Mouse (Mus musculus): ENCODE measurements at regions not wholly inside any gene's neighbourhood (a gene's known extent, or its start where the extent isn't known, plus 50 kb on each side); places are given as distances from the start of the nearest gene placed in this dataset.

DNA sequence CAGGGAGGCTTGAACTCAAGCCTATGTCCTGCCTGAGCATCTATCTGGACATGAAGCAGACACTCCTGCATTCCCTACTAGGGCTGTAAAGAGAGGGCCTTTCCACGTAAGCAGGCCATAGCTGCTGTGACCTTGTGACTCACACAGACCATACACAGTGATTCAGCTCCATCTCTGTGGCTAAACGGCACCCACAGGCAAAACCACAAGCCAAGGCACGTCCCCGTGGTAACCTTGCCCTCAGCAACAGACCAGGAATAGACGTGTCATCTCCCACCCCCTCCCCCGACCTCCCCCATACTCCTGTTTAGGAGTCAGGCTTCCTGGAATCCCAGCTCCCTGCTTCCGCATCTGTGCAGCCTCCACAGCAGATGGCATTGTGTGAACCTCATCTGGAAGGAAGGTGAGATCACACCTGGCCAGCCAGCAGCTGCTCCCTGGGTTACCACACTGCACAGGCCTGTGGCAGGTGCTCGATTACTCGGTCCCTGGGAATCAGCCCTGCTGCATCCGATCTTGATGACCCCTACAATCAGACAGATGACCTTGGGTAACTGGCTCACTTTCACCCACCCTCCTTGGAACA is 79.2 kb upstream of the Hand1 start:
- DNase-seq (ENCODE audit: low read depth in 1 of 2, low spot score in 2 of 2) = no peak
- Histone ChIP-seq H3K36me3 (ENCODE audit: control insufficient read depth, insufficient read depth, low read length) (no peaks in the 10 kb centered on the region), H3K27me3 (ENCODE audit: control insufficient read depth, insufficient read depth, low read length) (0 out of 2 replicates have a peak, but pooled peaks cover 2% of the 10 kb centered on the region), H3K4me3 (ENCODE audit: extremely low read depth, insufficient read depth, insufficient read length) (no peak overlapping the region), H3K27ac (ENCODE audit: insufficient read depth, low read length) (no peak overlapping the region), H3K4me1 (ENCODE audit: control insufficient read depth, insufficient read depth, insufficient read length) (no peaks in the 10 kb centered on the region)
- TF ChIP-seq POLR2A (IDR thresholded peaks at IDR 0.05; ENCODE audit: low read depth, low read length) (no peak), CTCF (IDR thresholded peaks at IDR 0.05; ENCODE audit: extremely low read depth, insufficient read depth, insufficient read length, insufficient replicate concordance) (no peak)
- WGBS = 13% methylated on average over 10 of the region's 10 CpGs

DNA sequence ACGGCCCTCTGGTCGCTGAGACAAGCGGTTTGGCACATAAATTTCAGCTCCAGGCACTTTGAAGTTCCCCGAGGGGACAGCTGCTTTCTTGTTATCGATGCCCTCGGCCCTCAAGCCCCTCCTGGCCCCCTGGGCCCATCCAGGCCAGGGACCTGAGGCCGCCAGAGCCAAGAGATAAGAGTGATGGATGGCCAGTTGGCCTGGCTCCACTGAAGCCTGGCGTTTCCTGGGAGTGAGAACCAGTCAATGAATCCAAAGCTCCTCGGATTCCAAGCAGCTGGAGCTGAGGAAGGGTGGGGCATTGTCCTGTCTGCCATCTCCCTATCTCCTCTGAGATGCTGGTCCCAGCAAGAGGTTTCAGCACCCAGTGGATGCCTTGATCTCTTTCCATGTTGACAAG is 71.6 kb upstream of the Hand1 start:
- DNase-seq (ENCODE audit: low read depth in 1 of 2, low spot score in 2 of 2) = no peak
- H3K27me3 ChIP-seq (ENCODE audit: control insufficient read depth, insufficient read depth, low read length) = no peaks in the 10 kb centered on the region
- 72% methylated on average over 9 of the region's 9 CpGs for WGBS
- no peak for TF ChIP-seq POLR2A (IDR thresholded peaks at IDR 0.05; ENCODE audit: low read depth, low read length)
- TF ChIP-seq CTCF (IDR thresholded peaks at IDR 0.05; ENCODE audit: extremely low read depth, insufficient read depth, insufficient read length, insufficient replicate concordance) = no peak
- H3K36me3 ChIP-seq (ENCODE audit: control insufficient read depth, insufficient read depth, low read length) = no peaks in the 10 kb centered on the region
- H3K27ac ChIP-seq (ENCODE audit: insufficient read depth, low read length) = no peak overlapping the region
- no peaks in the 10 kb centered on the region for H3K4me1 ChIP-seq (ENCODE audit: control insufficient read depth, insufficient read depth, insufficient read length)
- no peak overlapping the region for H3K4me3 ChIP-seq (ENCODE audit: extremely low read depth, insufficient read depth, insufficient read length)

DNA sequence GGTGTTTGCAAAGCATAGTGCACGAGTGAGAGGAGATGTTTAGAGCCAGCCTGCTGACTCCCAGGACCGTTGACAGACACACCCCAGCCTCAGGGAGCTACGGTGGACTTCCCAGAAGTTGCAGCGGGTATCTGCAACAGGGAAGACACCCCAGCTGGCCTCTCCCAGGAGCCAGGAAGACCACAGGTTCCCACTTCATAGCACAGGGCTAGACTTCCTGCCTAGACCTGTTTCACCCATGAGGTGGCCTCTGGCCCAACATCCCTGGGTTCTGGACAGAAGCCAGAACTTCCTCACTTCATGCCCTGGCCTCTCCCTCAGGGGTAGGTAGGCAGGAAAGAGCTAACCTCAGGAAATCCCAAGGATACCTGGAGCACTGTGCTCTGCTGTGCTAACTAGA is 66.7 kb upstream of the Hand1 start:
- no peaks in the 10 kb centered on the region for H3K36me3 ChIP-seq (ENCODE audit: control insufficient read depth, insufficient read depth, low read length)
- no peak overlapping the region for H3K4me3 ChIP-seq (ENCODE audit: extremely low read depth, insufficient read depth, insufficient read length)
- H3K4me1 ChIP-seq (ENCODE audit: control insufficient read depth, insufficient read depth, insufficient read length) = peaks cover 5% of the 10 kb centered on the region; the same call in 1 of the 2 replicates
- no peak for TF ChIP-seq POLR2A (IDR thresholded peaks at IDR 0.05; ENCODE audit: low read depth, low read length)
- no peak for TF ChIP-seq CTCF (IDR thresholded peaks at IDR 0.05; ENCODE audit: extremely low read depth, insufficient read depth, insufficient read length, insufficient replicate concordance)
- WGBS = 26% methylated on average over 4 of the region's 4 CpGs
- H3K27me3 ChIP-seq (ENCODE audit: control insufficient read depth, insufficient read depth, low read length) = no peaks in the 10 kb centered on the region
- DNase-seq (ENCODE audit: low read depth in 1 of 2, low spot score in 2 of 2) = no peak
- H3K27ac ChIP-seq (ENCODE audit: insufficient read depth, low read length) = no peak overlapping the region

DNA sequence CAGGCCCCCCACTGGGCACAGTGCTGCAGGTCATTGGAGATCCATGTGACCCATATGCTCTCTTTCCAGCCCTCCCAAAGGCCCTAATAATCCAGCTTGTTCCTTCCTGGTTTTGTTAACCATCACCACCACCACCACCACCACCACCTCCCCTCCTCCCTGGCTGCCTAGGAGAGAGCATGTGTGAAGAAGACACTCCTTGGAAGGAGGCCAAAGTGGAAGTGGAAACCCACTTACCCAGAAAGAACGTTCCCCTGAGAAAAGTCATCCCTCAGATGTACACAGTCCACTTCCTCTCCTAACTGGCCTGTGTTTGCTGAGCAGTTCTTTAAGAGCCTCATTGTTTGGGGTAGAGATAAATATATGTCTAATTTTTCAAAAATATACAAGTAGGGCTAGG is 62.9 kb upstream of the Hand1 start:
- 0% methylated on average over 1 of the region's 1 CpGs for WGBS
- Histone ChIP-seq H3K4me1 (ENCODE audit: control insufficient read depth, insufficient read depth, insufficient read length) (peaks cover 5% of the 10 kb centered on the region; the same call in 1 of the 2 replicates), H3K4me3 (ENCODE audit: extremely low read depth, insufficient read depth, insufficient read length) (no peak overlapping the region), H3K27ac (ENCODE audit: insufficient read depth, low read length) (no peak overlapping the region), H3K27me3 (ENCODE audit: control insufficient read depth, insufficient read depth, low read length) (no peaks in the 10 kb centered on the region), H3K36me3 (ENCODE audit: control insufficient read depth, insufficient read depth, low read length) (no peaks in the 10 kb centered on the region)
- TF ChIP-seq POLR2A (IDR thresholded peaks at IDR 0.05; ENCODE audit: low read depth, low read length) (no peak), CTCF (IDR thresholded peaks at IDR 0.05; ENCODE audit: extremely low read depth, insufficient read depth, insufficient read length, insufficient replicate concordance) (no peak)
- DNase-seq (ENCODE audit: low read depth in 1 of 2, low spot score in 2 of 2) = peak; percentile 23 to 26

DNA sequence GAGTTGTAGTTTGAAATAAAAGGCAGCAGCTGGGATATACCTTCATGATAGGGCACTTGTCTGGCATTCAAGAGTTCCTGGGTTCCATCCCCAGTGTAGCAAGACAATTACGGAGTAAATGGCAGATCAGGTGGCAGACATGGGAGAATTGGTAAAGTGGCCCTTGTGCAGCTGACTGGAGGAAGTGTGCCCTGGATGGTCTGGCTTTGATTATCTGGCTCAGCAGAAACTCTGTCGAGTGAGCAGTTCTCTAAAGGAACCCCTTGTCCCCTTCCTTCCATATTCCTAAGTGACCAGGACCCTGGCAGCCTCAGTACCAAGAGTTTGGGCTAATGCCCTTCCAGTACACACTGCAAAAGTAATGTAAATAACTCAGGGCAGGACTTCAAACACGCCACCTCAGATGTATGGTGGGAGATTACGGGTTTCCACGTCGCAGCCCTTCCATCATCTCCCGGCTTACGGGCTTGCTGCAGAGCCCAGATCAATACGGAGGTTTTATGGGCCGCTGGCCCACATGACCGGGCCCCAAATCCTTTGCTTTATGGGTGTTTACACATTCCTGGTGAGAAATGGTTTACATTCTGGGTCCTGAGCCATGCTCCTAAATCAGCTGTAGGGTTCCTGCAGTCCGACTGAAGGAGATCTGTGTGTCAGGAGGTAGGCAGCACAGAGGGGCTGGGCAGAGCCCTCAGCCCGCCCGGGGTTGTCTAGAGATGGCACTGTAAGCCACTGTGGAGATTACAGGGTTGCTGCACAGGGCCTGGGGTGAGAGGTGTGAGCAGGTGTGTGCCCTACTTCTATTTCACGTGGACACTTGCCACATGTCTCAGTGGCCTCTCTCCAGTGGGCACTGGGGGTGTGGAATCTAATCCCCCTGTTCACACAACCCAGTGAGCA is 50.4 kb upstream of the Hand1 start:
- DNase-seq (ENCODE audit: low read depth in 1 of 2, low spot score in 2 of 2) = no peak
- Histone ChIP-seq H3K4me1 (ENCODE audit: control insufficient read depth, insufficient read depth, insufficient read length) (peaks cover 3% of the 10 kb centered on the region; the same call in 1 of the 2 replicates), H3K4me3 (ENCODE audit: extremely low read depth, insufficient read depth, insufficient read length) (no peak overlapping the region), H3K36me3 (ENCODE audit: control insufficient read depth, insufficient read depth, low read length) (no peaks in the 10 kb centered on the region), H3K27me3 (ENCODE audit: control insufficient read depth, insufficient read depth, low read length) (no peaks in the 10 kb centered on the region), H3K27ac (ENCODE audit: insufficient read depth, low read length) (no peak overlapping the region)
- 79% methylated on average over 15 of the region's 15 CpGs for WGBS
- no peak for TF ChIP-seq POLR2A (IDR thresholded peaks at IDR 0.05; ENCODE audit: low read depth, low read length)
- TF ChIP-seq CTCF (IDR thresholded peaks at IDR 0.05; ENCODE audit: extremely low read depth, insufficient read depth, insufficient read length, insufficient replicate concordance) = no peak

Data from spleen, adult 2 months (tissue).